Mouse (Mus musculus): ENCODE measurements around the gene Mtfr1l.

Mtfr1l gene

DNA sequence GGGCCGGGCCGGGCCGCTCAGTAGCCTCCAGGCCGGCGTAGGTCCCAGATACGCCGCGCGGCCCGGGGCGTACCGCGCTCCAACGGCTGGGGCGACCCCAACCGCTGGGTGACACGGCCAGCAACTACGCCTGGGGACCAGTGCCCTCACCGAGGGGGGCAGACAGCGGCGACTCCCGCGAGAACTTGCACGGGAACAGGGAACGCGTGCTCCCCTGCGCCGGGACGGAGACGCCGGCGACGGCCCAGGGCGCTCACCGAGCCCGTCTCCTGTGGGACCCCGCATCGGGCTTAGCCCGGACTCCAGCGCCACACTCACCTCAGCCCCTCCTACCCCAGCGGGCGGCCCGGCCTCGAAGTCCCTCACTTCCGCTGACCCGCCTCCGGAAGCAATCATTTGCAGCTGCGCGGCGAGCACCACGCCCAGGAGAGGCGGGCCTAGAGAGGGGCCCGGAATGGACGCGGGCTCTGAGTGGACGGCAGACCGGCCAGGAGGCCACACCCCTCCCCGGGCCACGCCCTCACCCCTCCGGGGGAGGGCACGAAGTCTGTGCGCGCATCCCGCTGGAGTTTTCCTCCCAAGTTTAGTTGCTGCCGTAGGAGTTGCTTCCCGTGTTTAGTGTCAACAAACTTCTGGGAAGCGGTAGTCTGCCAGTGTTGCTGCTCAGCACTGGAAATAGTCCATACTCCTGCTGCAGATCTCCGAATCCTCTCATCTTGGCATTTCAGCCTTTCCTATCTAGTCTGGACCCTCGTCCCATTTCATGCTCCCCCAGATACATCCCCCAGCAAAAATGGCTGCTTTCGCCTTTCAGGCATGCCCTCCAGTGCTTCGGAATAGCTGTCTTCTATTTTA, at the start of gene Mtfr1l:
Gene Mtfr1l (minus strand): TSS at position 456 of the 855 bp plus-strand sequence.
- DNase-seq (ENCODE audit: low spot score): peak; percentile 98

DNA sequence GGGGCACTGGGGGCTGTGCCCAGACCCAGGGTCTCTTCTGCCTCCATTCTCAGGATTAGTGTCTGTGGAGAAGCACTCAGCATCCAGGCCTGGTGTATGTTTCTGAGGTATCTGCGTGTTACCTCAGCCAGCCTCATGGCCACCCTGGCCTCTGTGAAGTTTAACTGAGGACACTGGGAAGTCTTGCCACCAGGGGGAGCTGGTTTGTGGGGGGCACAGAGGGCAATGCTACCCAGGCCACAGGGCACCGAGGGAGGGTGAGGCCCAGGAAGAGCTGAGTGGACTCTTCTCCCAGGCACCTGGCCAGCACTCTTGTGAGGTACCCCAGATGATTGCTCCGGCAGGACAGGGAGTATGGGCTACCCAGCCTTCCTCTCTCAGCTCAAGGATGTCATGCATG, 48.3 kb upstream of the Mtfr1l start:
- peak; percentile 64 for DNase-seq (ENCODE audit: low spot score)

DNA sequence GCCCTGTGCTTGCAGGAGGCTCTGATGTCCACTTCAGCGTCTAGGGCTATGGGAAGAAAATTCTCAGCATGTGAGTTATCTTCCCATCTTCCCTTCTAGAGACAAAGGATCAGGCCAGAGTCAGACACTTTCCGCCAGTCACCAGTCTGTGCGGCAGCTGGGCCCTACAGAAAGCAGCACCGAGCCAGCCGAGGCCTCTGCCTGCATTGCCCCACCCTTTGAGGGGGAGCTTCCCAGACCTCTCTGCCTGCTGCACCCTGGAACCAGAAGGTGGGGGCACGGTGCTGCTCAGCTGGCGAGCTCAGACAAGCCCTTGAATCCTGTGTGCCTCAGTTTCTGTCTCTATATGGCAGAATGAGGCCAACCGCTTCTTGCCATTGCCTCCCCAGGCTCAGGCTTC, 46.2 kb upstream of the Mtfr1l start:
- DNase-seq (ENCODE audit: low spot score): no peak

DNA sequence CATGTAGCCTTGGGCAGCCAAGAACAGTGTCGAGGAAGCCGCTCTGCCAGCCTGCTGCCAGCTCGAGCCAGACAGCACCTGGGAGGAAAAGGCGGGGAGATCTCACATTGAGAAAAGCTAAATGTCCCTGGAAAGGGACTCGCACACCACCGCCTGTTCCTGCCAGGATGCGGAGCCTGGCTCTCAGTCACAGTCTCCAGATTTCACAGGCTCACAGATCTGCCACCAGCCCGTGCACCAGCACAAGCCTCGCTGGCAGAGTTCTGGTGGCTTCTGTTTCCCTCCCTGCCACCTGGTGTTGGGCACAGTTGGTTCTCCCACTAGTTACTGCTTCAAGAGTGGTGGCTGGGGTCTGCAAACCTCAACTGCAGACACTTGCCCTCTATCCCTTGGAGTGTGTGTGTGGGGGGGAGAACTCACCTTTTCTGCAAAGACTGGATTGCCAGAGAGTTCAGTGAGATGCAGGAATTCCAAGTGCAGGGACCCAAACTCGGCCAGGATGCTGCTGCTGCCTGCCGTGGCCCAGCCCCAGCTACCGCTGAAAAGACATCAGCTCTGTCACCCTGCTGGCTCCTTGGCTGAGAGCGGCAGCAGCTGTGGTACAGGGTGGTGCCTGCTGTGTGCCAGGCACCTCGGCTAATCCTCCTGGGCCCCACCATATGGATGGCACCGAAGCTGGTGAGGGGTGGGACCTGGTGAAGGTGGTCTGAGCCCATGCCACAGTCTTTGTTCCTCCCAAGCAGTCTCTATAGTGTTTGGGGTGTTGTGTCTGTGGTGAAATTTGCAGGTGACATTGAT, 45.4 kb upstream of the Mtfr1l start:
- no peak for DNase-seq (ENCODE audit: low spot score)

DNA sequence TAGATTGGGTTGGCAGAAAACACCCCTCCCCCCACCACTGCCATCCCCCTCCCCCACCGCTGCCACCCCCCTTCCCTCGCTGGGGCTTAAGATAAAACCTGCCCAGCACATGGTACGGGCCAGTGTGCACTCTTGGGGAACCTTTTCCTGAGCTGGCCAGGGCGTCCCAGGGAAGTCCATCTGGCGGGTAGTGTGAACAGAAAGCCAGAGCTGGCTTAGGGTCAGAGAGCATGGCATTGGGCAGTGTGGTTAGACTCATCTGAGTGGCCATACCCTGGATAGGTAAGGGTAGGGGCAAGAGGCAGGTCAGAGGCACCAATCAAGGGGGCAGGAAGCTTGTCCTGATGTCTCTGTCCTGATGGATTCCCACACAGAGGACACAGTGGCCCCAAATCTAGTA, 44.4 kb upstream of the Mtfr1l start:
- DNase-seq (ENCODE audit: low spot score): no peak

DNA sequence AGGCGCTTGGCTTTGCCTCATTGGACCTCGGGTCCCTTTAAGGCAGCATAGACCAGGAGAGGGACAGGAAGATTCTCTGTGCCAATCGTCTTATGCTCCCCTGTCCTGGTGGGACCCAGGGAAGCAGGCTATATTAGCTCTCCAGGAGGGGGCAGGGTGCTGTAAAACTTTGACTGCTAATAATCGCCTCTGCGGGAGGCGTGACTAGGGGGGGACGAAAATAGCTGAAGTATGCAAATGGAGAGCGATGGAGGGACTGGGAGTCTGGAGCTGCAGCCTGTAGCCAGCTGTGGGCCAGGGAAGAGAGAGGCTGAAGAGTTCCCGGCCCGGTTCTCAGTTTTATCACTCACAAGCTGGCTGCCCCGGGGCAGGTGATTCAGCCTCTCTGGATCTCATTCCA, 44.0 kb upstream of the Mtfr1l start:
- DNase-seq (ENCODE audit: low spot score): peak; percentile 66

DNA sequence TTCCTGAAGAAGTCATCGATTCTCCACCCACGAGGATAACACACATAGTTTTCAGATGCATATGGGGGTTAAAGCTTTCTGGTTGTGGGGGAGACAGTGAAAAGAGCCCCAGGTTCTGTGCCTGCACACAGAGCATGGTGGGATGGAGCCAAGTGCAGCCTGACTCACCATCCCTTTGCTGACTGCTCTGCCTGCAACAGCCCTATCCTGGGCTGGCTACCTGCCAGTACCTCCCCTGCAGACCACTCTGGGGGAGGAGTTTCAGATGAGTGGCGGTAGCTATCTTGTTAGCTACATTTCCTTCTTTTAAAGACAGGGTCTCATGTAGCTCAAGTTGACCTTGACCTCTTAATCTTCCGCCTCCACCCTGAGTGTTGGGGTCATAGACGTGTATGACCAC, 43.2 kb upstream of the Mtfr1l start:
- DNase-seq (ENCODE audit: low spot score): no peak

DNA sequence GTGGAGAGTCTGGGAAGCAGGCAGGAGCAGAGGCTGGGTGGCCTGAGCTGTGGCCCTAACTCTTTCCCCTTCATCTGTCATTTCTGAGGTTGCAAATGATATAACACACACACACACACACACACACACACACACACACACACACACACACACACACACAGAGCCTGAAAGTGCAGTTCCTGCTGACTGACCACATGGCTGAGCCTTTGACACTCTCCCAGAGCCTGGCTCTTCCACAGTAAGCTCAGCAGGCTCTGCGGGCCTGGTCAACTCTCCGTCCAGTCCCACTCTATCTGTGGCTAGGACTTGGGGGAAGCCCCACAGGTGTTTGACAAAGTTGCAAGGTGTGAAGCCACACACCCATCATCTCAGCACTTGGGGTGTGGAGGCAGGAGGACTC, 42.1 kb upstream of the Mtfr1l start:
- DNase-seq (ENCODE audit: low spot score): no peak

DNA sequence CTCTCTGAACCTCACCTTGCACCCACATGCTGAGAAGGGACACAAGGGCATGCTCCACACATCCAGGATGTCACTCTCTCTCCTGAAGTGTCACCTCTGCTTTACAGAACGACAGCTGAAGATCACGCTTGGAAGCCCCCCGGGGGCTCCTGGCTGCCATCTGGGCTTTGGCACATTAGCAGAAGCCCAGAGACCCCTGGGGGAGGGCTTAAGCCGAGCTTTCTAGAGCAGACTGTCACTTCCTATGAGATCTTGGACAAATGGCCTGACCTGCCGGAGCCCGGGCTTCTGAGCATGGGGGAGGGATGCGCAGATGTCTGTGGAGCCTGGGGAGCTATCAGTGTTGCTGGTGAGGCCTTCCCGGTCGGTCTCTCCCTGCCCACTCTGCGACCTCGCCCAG, 40.3 kb upstream of the Mtfr1l start:
- no peak for DNase-seq (ENCODE audit: low spot score)

DNA sequence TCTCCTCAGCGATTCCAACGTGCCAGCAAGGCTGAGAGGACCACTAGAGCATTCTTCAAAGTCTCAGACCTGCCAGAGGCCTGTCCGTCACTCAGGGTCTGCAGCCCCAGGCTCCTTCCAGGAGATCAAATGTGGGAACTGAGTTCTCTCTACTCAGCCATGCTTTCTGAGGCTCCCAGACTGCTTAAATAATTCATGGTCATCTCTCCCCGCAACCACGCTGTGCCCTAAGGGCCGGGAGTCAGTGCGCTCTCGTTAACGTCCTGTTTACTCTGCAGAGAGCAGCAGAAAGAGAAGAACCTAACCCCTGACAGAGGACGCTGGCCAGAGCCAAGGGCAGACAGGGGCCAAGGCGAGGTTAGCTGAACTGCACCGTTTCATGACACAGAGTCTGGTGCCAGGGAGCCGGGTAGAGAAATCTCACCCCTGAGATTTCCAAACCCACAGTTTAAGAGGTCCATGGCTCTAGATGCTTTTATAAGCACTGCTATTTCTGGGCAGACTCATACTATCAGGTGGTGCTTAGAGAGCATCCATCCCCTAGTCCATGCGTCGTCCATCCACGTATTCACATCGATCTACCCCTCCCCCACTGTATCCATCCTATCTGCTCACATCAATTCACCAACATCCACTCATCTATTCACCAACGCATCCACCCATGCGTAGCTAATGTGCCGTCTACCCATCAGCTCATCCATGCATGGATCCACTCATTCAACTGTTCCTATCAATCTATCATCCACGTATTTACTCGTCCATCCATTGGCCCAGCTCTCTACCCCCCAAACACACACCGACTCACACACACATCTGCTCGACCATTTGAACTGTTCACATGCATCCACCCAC, 37.5 kb upstream of the Mtfr1l start:
- DNase-seq (ENCODE audit: low spot score): no peak

DNA sequence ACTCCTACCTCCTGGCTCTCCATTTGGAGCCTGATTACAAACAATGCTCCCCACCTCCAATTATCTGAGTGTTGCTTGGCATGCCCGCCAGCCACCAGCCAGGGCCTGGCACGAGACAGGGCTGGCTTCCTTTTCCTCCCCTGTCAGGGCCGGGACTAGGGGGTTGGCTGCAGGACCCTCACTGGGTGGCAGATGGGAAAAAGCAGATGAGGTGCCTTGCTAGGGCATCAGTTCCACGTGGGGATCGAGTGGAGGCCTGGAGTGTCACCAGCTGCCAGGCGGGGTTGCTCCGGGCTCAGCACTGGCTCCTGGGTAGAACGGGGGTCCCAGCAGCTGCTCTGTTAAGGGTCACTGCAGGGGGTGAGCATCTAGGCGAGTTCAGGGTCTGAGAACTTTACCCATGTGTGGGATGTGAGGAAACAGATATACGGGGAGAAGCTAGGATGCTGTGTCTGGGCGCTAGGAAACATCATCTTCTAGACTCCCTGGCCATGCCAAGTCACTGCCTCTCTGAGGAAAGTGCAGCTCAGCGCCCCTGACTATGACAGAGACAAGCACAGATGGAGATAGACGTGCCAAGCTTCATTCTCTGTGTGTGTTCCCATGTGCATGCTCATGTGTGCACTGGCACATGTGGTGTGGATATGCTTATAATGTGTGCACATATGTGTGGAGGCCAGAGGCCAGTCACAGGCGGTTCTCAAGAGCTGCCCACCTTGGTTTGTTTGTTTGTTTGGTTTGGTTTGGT, 35.7 kb upstream of the Mtfr1l start:
- DNase-seq (ENCODE audit: low spot score): no peak

DNA sequence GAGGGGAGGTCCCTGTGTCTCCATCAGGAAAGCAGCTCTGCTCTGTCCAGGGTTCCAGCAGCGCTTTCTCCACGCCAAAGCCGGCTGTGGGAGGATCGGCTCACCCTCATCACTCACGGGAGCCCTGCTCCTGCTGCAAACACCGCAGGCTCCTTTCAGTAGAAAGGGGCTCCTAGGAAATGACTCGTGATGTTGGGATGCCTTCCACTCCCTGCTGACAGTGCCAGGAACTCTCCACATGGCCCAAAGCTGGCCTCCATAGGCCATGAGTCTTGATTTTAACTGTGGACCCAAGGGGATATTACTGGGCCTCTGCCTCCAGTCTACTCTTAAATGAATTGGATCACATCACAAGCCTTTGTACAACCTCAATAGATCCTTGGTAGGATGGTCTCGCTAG, 34.6 kb upstream of the Mtfr1l start:
- DNase-seq (ENCODE audit: low spot score): no peak

DNA sequence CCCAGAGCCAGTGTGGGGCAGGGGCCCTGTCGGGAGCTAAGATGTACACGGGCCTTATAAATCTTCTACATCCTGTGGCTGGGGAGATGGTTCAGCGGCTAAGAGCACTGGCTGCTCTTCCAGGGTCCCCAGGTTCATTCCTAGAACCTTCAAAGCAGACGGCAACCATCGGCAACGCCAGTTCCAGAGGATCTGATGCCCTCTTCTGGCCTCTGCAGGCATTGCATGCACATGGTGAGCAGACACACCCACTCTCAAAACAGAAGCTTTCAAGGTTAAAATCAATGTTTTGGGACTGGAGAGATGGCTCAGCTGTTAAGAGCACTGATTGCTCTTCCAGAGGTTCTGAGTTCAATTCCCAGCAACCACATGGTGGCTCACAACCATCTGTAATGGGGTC, 34.0 kb upstream of the Mtfr1l start:
- DNase-seq (ENCODE audit: low spot score): no peak

DNA sequence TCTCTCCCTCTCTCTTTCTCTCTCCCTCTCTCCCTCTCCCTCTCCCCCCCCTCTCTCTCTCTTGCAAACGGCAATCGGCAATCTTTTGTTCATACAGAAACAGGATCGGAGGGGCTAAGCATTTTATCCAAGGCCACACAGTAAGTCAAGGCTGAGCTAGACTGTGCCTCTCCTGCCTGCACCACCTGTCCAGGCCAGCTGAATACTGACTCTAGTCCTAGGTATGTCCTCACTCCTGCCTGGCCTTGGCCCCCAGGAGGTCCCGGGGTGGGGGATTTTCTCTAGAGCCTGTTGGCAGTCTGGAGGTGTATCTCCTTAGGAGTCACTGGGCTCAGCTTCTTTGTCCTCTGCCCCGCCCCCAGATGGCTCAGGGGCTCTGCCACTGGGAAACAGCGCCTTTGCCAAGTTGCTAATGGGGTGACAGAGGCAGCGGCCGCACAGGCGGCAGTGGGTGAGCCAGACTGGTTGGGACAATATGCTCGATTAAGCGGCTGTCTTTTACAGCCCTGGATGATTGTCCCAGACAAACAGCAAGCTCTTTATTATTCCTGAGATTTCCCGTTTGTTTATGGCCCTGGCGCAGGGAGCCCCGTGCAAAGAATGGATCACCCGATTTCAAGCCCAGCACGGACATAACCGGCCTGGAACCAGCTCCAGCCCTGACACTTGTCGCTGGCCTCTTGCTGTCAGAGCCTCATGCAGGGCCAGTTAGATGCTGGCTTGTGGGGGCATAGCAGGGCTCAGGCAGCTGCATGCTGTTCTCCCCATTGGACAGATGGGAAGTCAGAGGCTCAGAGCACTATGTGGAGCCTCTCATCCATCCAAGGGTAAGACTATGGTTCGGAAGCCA, 32.4 kb upstream of the Mtfr1l start:
- no peak for DNase-seq (ENCODE audit: low spot score)

DNA sequence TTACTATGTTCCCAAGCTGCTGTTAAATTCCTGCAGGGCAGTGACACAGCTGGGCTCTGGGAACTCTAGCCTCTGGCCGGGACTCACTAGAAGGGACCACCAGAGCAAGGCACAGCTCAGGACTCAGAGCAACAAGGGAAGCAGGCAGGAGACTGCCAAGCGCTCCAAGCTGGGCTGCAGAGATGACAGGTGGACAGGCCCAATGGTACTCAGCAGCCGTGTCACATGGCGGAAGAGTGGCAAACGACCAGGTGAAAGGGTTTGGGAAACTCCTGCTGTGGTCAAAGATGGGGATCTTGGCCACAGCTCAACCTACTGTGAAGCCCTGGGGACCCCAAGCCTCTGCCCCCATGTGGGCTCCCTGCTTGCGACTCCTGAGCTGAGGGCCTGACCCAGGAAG, 28.9 kb upstream of the Mtfr1l start:
- DNase-seq (ENCODE audit: low spot score): no peak

DNA sequence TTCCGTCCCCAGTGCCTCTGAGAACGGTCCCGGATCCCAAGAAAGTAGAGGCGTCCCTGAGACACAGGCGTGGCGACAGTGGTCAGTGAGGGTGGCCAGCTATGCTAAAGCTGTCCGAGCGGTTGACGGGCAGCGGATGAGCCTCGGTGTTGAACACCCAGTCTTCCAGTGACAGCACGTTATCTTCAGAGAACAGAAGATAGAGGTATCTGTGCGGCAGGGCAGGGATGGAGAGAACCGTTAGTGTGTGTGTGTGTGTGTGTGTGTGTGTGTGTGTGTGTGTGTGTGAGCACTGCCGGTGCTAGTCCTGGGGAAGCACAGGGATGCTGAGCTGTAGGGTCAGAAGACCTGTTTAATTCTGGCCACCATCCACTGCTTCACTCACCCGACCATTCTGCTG, 28.4 kb upstream of the Mtfr1l start:
- no peak for DNase-seq (ENCODE audit: low spot score)

DNA sequence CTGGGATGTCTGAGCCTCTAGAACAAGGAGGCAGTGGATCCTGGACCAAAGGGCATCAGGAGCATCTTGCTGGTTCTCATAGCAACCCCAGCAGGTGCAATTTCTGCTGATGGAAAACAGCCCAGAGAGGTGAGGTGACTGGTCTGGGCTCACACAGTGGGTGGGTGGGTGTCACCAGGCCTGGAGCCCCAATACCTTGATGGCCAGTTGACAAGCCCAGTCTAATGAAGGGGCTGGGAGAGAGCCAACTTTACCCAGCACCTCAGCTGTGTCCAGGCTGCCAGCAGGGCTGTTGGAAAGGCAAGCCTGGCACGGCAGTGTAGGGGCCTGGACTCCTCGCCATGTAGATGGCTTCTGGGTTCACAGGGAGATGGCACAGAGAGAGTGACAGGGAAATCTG, 26.8 kb upstream of the Mtfr1l start:
- no peak for DNase-seq (ENCODE audit: low spot score)

DNA sequence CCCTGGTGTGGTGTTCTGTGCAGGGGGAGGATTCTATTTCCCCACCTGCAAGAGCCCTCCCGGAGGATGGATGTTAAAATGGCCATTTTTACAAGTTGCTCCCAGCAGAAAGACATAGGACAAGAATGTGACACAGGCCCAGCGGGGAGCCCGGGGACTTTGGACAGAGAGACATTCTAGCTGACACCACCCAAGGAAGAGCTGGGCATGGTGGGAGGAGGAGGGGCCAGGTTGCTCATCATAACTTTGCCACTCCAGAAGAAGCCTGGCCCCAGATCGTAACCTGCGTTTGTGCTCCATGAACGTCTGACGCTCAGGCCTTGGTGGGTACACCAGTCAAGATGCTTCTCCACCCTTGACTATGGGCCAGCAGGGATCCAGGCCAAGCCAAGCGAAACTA, 25.5 kb upstream of the Mtfr1l start:
- no peak for DNase-seq (ENCODE audit: low spot score)

DNA sequence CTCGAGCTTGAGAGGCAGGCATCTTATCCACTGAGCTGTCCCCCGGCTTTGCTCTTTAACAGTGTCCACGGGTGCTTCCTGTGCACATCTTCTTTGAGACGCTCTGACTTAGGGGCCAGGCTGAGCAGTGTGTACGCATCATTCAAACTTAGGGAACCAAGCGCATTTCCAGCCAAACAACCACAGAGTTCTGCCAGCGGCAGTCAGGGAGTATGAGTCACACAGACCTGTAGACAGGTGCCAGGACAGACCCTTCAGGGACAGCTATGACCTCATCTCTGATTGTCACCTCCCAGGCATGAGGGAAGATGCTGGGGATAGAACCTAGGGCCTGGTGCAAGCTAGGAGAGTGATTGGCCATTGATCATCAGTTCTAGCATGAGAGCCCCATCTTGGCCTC, 24.0 kb upstream of the Mtfr1l start:
- DNase-seq (ENCODE audit: low spot score): no peak

DNA sequence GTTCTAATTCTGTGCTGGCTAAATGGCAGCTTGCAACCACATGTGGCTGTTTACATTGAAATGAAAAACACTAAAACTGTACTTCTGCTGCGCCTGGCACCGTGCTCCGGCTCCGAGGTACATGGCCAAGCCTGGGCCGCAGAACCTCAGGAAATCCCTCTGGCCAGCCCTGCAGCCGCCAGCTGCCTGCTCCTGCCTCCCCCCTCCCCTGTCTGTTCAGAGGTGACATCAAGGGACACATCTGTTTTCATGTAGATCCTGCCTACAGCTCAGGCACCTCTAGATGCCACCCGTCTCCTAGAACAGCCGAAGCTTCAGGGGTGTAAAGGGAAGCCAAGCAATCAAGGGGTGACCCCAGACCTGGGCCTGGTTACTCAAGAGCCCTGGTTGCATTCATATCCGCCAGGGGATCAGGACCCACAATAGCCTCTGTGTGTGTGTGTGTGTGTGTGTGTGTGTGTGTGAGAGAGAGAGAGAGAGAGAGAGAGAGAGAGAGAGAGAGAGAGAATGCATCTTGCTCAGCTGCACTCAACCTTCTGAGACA, 23.5 kb upstream of the Mtfr1l start:
- no peak for DNase-seq (ENCODE audit: low spot score)

Measured in testis, postnatal 10 days (tissue).